Mouse (Mus musculus) G1E (cell line): Measurements from ENCODE around the gene Gm6583. TPM values are rescaled to one million over a fixed set of nuclear protein-coding genes. Genes with fewer than 3 reads are reported as not detected.

Experiments used
- ATAC-seq: 2 replicates; pipeline ENCODE4 v1.8.0; 2016; ENCODE audit warnings: mild to moderate bottlenecking; ENCODE audit not compliant: insufficient number of reproducible peaks, poor library complexity, low FRiP score, severe bottlenecking; ENCODE audit errors: extremely low read depth
- DNase-seq: peaks from one replicate; pipeline ENCODE4 v3.0.0; 2012; ENCODE audit warnings: low spot score
- H3K27me3 ChIP-seq: 2 replicates; pipeline ENCODE4 v1.6.1; 2012; ENCODE audit warnings: mild to moderate bottlenecking, low read length, inconsistent platforms; ENCODE audit not compliant: insufficient read depth
- H3K36me3 ChIP-seq: replicated peaks from 2 replicates; pipeline ENCODE3; 2012; ENCODE audit warnings: mild to moderate bottlenecking, inconsistent platforms
- H3K4me1 ChIP-seq: 2 replicates; pipeline ENCODE4 v1.6.1; 2012; ENCODE audit warnings: low read depth, low read length, inconsistent platforms, mixed read lengths; ENCODE audit not compliant: insufficient read depth
- H3K4me3 ChIP-seq: 2 replicates; pipeline ENCODE4 v1.5.1; 2012; ENCODE audit warnings: low read depth, mild to moderate bottlenecking, inconsistent platforms, low read length, moderate library complexity, mixed read lengths
- H3K9me3 ChIP-seq: replicated peaks from 2 replicates; pipeline ENCODE4 v1.6.1; 2012; ENCODE audit warnings: inconsistent platforms
- CTCF ChIP-seq: IDR thresholded peaks from 2 replicates; pipeline ENCODE4 v1.5.1; 2012; ENCODE audit warnings: low read depth, low read length, inconsistent platforms, mixed read lengths
- GATA1 ChIP-seq: IDR thresholded peaks from 2 replicates; pipeline ENCODE4 v1.6.1; 2012; ENCODE audit warnings: borderline replicate concordance, low read length, inconsistent platforms, mixed read lengths
- GATA2 ChIP-seq: IDR thresholded peaks from 2 replicates; pipeline ENCODE4 v1.6.1; 2012; ENCODE audit warnings: low read depth, low read length, inconsistent platforms, borderline replicate concordance
- POLR2AphosphoS5 ChIP-seq: IDR thresholded peaks from 2 replicates; pipeline ENCODE4 v1.6.1; 2012; ENCODE audit warnings: low read depth, low read length, inconsistent platforms; ENCODE audit not compliant: insufficient replicate concordance
- TAL1 ChIP-seq: conservative IDR thresholded peaks from 2 replicates; pipeline ENCODE4 v1.6.1; 2012; ENCODE audit warnings: low read depth, low read length, inconsistent platforms, mixed read lengths
- polyA plus RNA-seq: library from polyadenylated mRNA; stranded (reverse); fragments of >175 nt; gene quantifications from 2 replicates; pipeline ENCODE4 v1.2.3, GENCODE M21; 2012
- total RNA-seq, 2 experiments: library from RNA; stranded (forward) in 1 of 2; stranded (reverse) in 1 of 2; fragments of 200-1000 nt in 1 of 2; fragments of >200 nt in 1 of 2; fragmentation: Nextera tagmentation in 1 of 2; gene quantifications; 2 replicates each; pipeline ENCODE4 v1.2.3; 2014 to 2017

Gm6583 gene
- total RNA-seq (2014; fragmentation: Nextera tagmentation): not detected in 2 replicates
- total RNA-seq (2017): not detected in 2 replicates
- polyA plus RNA-seq: not detected in 2 replicates

DNA sequence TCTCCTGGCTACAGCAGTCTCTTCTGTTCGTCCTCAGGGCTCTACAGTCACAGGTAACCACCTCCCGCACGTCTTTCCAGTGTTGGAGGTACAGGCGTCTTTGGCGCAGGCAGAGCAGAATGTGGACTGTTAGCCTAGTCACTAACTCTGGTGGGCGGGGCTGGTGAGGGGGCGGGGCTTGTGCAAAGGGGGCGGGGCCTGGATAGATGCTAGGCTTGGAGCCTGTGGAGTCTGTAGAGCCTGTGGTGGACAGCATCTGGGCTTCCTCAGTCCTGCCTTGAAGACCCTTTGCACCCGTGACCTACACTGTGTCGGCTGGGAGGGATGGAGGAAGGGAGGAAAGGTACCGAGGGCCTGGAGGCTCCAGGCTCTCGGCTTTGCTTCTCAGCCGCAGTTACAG is at the start of gene Gm6583:
TSS of gene Gm6583 (minus strand) at position 124 of the 400 bp plus-strand sequence.
- no peaks in the 10 kb centered on the region for H3K9me3 ChIP-seq
- no peak for DNase-seq

DNA sequence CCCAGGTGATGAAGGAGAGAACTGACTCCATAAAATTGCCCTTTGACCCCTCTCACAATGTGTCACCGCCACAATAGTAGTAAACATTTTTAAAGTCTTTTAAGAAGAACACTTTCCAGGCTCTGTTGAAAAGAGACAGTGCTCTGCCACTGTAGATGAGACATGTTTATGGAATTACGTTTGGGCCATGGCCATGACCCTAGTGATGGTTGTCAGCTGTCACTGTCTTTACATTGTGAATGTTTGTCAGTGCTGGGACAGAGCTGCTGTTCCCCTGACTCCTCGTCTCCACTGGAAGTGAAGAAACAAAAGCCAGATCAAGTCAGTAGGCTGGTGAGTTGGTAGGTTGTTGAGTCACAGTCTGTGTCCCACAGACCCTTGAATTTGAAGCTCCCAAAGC is 46.6 kb upstream of the Gm6583 start:
- no peaks in the 10 kb centered on the region for H3K4me1 ChIP-seq
- H3K36me3 ChIP-seq: no peaks in the 10 kb centered on the region
- ATAC-seq: no peak
- DNase-seq: no peak
- TF ChIP-seq CTCF (no peak), POLR2AphosphoS5 (no peak), TAL1 (no peak), GATA2 (no peak), GATA1 (no peak)
- 0 out of 2 replicates have a peak, but pooled peaks cover 2% of the 10 kb centered on the region for H3K27me3 ChIP-seq
- no peak overlapping the region for H3K4me3 ChIP-seq
- peaks cover 5% of the 10 kb centered on the region for H3K9me3 ChIP-seq

More for the DNA sequence above, at the start of gene Gm6583:
- no peaks in the 10 kb centered on the region for H3K27me3 ChIP-seq
- peaks cover 84% of the 10 kb centered on the region for H3K36me3 ChIP-seq
- peaks cover 63% of the 10 kb centered on the region for H3K4me1 ChIP-seq
- TF ChIP-seq GATA1: no peak
- TF ChIP-seq GATA2: no peak
- no peak for TF ChIP-seq TAL1
- TF ChIP-seq POLR2AphosphoS5: no peak
- TF ChIP-seq CTCF: no peak
- ATAC-seq: no peak
- no peak within 1 kb of the TSS for H3K4me3 ChIP-seq

DNA sequence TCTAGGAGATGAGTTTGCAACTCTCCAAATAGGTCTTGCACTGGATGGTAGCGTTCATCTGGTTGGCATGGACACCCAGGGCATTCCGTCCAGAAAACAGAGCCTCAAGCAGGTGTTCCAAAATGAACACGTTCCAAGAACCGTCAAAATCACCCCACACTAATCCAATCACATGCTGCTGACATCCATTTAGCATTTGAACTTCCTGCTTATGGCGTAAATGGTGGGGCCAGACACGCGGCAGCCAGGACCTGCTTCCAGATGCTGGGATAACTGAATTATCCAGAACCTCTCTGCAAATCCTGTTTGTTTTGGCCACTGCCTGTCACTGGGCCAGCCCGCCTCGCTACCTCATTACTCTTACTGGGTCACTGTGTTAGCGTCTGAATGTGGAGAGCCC is 43.5 kb upstream of the Gm6583 start:
- Histone ChIP-seq H3K36me3 (no peaks in the 10 kb centered on the region), H3K4me3 (no peak overlapping the region), H3K27me3 (peaks cover 6% of the 10 kb centered on the region; the same call in 1 of the 2 replicates), H3K4me1 (no peaks in the 10 kb centered on the region), H3K9me3 (peaks cover 13% of the 10 kb centered on the region)
- DNase-seq: no peak
- ATAC-seq: no peak
- no peak for TF ChIP-seq TAL1
- no peak for TF ChIP-seq CTCF
- no peak for TF ChIP-seq GATA2
- TF ChIP-seq GATA1: no peak
- TF ChIP-seq POLR2AphosphoS5: no peak

DNA sequence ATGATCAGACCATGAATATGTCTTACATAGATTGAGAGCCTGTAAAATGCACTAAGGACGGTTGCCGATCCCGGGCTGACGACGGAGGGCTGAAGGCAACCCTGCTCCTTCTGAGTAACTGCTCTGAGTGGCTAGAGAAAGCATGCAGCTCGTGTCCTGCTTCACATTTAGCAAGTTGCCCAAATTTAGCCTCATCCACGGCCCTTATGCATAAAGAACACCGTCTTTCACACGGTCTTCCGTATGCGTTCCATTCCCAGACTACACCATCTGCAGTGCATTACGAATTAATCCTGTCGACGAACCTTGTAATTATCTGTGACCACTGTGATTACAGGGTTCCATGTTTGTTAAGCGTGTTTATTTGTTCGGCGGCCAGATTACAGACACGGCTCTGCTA is 40.2 kb upstream of the Gm6583 start:
- H3K4me3 ChIP-seq: no peak overlapping the region
- TF ChIP-seq GATA2: no peak
- no peak for TF ChIP-seq TAL1
- TF ChIP-seq GATA1: no peak
- TF ChIP-seq POLR2AphosphoS5: no peak
- TF ChIP-seq CTCF: no peak
- H3K27me3 ChIP-seq: peaks cover 6% of the 10 kb centered on the region; the same call in 1 of the 2 replicates
- H3K36me3 ChIP-seq: no peaks in the 10 kb centered on the region
- ATAC-seq (no peak), DNase-seq (no peak)
- H3K9me3 ChIP-seq: peaks cover 16% of the 10 kb centered on the region
- H3K4me1 ChIP-seq: no peaks in the 10 kb centered on the region; the same call in 1 of the 2 replicates

DNA sequence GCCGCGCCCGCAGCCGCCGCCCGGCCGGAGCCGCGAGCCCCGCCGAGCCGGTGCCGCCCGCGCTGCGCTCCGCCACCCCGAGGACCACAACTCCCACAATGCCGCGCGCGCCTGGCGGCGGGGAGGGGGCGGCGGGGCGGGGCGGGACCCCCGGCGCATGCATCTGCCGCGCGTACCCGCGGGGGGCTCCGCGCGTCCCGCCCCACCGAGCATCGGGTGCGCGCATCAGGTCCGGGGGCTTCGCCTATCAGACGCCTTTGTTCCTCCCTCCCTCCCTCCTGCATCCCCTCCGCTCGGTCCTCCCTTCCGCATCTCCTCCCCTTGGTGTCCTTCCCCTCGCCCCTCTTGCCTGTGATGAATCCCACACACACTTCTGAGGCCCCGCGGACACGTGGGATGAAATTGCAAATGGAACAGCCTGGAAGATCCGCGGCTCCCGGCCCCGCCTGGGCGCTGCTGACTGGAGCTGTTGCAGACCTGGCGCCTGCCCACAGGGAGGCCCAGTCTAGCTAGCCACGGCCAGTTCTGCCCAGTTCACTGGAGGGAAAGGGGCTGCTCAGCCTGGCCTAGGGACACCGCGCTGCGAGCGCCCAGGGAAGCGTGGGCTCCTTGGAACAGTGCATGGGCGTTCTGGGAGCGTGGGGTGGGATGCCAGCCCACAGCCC is 39.1 kb upstream of the Gm6583 start, which contains the start of gene Asphd2:
TSS of gene Asphd2 (minus strand) at position 88 of the 665 bp plus-strand sequence.
- H3K4me1 ChIP-seq: no peaks in the 10 kb centered on the region; the same call in 1 of the 2 replicates
- no peaks in the 10 kb centered on the region for H3K36me3 ChIP-seq
- H3K4me3 ChIP-seq: no peak within 1 kb of the TSS; the same call in 1 of the 2 replicates
- DNase-seq: no peak
- peaks cover 16% of the 10 kb centered on the region for H3K9me3 ChIP-seq
- no peak for ATAC-seq
- TF ChIP-seq TAL1 (no peak), CTCF (no peak), POLR2AphosphoS5 (no peak), GATA1 (no peak), GATA2 (no peak)
- peaks cover 6% of the 10 kb centered on the region; the same call in 1 of the 2 replicates for H3K27me3 ChIP-seq

DNA sequence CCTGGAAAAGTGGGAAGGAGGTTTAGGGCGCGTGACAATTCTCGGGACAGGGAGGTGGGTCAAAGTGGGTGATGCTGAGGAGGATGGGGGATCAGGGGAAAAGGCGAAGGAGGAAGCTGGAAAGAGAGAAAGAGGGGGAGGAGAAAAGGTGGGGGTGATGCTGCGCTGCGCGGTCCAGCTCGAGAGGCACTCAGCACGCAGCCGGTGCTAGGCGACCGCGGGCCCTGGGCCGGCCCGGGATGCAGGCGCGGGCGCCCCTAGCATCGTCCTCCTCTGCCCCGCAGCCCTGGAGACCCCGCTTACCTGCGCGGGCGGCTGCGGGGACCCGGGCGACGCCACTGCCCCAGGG is 38.6 kb upstream of the Gm6583 start:
- H3K4me3 ChIP-seq: no peak overlapping the region
- TF ChIP-seq CTCF: no peak
- H3K36me3 ChIP-seq: no peaks in the 10 kb centered on the region
- peaks cover 6% of the 10 kb centered on the region; the same call in 1 of the 2 replicates for H3K27me3 ChIP-seq
- peaks cover 16% of the 10 kb centered on the region for H3K9me3 ChIP-seq
- no peak for DNase-seq
- ATAC-seq: no peak
- H3K4me1 ChIP-seq: no peaks in the 10 kb centered on the region; the same call in 1 of the 2 replicates
